Mouse (Mus musculus): ENCODE data around the gene Cadm2.

- TF ChIP-seq POLR2A (IDR thresholded peaks at IDR 0.05; ENCODE audit: borderline replicate concordance, extremely low read depth, low read depth, low read length), result no peak
- TF ChIP-seq CTCF (IDR thresholded peaks at IDR 0.05; ENCODE audit: insufficient read depth, low read length), result no peak
Measured at GRCm38 (mm10) chr16:67121781-67122180, 498.9 kb downstream of the Cadm2 start.

All from lung, adult 2 months (tissue).